Mouse (Mus musculus) thymus, adult 18-20 months (tissue): Measurements from ENCODE around the gene Trim65.
A peak's percentile ranks its signal among the peaks of the same experiment; 100 is the strongest.
"Not testable (repeated sequence)": the region's sequence is repeated elsewhere in the genome, so short reads cannot be mapped to it uniquely, and the experiment has no call there.

Experiments
- DNase-seq, 2 experiments: peaks; one replicate each; pipeline ENCODE4 v3.0.0; 2022; ENCODE audit warnings: mixed read lengths in 2 of 2

Gene Trim65

DNA sequence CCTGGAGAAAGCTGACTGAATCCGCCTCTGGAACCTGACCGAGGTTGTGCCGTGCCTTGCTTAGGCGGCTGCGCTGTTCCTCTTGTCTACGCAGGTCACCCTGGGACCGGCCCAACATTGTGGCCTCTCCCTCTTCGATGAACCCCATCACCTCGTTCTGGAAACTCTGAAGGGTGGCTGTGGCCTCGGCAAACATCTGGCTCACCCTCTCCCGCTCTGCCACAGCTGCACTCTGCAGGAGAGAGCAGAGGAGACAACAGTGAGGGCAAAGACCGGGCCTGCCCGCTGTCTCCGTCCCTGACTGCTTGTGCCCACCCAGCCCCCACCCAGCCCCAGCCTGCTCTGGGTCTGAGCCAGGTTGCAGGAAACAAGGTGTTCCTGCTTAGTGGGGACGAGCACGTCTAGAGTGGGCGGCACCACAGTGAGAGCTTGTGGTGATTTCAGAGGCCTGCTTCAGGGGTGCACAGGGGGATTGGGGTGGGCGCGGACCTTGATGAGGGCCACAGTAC, 23.1 kb downstream of the Trim65 start:
- DNase-seq = no peak

DNA sequence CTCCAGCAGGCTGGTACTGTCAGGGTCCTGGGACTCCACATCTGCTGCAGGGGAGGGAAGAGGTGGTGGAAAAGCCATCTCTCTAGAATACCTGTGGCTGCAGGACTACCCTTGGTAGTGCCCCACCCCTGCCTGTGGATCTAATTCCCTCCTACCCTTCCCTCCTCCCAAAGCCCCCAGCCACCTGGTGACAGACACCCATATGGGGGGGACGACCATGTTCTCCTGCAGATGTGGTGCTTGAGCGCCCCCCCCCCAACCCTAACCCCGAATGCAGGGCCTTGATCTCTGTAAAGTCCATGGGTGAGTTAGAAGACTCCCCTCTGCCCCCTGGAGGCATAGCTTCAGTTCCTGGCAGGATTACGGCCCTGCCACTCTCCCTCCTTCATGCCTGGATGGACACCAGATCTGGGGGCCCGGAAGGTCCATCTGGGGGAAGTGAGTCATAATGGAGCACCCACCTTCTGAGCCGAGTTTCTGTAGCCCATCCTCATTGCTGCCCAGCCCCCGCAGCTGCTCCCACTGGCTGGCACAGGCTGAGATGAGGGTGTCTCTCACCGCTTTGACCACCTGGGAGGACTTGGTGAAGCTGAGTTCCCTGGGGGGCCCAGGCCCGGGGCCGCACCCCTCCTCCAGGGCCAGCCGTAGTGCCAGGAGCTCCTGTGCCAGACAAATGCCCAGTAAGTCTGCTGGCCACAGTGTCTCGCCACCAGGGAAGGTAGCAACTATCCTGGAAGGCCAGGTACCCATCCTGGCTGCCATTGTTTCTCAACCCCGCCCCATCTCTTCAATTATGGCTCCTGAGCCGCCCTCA, 23.8 kb downstream of the Trim65 start:
- DNase-seq = no peak

DNA sequence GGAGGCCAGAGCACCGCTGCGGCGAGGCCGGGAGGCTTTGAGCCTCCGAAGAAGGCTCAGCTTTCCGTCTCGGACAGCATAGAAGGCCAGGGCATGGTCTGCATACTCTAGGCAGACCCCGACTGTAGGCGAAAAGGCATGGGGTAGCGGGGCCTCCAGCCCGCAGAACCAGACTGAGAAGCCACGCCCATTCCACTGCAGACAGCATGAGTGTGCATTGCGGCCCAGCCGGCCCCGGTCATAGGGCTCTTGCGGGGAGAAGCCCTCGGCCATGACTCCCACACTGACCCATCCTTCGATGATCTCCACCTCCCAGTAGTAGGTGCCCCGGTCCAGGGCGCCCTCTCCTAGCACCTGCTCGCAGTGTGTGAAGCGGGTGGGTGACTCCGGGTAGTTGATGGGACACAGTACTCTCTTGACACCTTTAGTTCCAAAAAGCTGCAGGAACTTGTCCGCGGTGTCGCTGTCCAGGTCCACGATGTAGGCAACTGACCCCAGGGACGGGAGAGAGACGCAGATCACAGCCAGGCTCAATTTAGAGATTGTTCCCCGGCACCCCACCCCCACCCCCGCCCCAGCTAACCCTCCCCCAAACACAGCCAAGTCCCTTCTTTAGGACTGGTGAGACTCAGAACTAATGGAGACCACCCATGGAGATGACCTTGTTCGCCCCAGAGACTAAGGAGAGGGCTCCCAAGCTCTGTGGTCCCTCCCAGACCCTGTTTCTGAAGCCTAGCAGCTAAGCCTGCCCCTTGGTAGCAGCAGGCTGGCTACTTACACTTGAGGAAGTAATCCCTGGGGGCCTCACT, 24.6 kb downstream of the Trim65 start:
- no peak for DNase-seq

DNA sequence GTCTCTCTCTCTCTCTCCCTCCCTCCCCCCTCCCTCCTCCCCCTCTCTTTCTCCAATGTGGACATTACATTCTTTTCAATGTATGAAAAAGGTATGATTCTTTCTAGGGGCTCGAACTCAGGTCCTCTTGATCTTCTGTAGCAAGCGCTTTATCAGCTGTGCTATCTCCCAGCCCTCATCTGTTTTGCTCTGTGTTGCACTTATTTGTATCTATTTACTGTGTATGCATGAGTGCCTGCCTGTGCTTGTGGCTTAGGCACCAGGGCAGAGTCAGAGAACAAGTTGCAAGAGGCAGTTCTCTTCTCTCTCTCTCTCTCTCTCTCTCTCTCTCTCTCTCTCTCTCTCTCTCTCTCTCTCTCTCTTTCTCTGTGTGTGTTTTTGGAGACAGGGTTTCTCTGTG, 25.9 kb downstream of the Trim65 start:
- no peak for DNase-seq

DNA sequence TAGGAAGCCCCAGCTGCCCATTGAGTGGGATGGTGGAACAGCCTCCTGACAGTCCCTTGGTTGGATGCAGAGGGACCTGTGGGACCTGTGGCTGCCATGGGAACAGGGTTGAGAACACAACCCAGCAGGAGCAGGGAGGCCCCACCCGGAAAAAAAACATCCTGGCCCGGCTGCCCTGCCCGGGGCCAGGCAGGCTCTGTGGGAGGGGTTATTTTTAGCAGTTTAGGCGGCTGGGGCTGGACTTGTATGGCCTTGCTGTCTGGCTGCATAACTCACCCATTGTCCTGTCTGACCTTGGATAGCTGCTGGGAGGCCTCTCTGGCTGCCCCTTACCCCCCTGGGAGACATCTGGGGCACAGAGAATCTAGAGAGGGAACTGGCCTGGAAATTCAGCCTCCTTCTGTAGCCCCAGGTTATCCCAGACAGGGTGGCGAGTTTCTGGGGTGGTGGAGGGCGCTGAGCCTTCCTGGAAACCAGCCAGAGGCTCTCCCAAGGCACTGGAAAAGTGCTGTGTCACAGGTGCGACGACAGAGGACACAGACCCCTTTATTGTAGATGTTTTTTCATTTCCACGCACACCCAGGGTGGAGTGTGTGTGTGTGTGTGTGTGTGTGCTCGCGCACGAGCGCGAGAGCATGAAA, 26.8 kb downstream of the Trim65 start:
- no peak for DNase-seq

DNA sequence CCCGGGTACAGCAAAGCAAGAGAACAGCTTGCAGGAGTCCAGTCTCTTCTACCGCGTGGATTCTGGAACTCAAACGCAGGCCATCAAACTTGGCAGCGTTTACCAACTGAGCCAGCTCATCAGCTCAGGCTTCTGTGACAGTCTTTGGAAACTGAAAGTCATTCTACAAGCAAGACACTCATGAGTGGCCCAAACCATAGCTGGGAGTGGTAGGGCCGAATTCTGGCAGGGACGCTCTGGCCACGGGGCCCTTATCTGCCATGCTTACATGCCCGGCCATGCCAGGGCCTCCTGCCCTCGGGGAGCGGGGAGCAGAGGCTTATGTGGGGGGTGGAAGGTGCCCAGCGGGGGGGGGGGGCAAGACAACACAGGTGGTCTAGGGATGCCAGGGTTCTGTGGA, 27.4 kb downstream of the Trim65 start:
- DNase-seq = no peak

DNA sequence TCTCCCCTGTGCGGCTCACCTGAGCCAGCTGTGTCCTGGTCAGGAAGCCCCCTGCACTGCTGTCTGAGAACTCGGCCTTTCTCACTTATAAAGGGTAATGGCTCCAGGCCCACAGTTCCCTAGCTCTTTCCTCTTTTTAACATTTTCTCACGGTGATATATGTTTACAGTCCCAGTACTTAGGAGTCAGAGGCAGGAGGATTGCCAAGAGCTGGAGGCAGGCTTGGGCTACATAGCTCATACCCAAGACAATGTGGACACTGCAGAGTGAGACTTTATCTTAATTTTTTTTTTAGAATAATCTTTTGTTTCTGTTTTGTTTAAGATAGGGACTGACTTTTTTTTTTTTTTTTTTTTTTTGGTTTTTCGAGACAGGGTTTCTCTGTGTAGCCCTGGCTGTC, 28.5 kb downstream of the Trim65 start:
- no peak for DNase-seq

DNA sequence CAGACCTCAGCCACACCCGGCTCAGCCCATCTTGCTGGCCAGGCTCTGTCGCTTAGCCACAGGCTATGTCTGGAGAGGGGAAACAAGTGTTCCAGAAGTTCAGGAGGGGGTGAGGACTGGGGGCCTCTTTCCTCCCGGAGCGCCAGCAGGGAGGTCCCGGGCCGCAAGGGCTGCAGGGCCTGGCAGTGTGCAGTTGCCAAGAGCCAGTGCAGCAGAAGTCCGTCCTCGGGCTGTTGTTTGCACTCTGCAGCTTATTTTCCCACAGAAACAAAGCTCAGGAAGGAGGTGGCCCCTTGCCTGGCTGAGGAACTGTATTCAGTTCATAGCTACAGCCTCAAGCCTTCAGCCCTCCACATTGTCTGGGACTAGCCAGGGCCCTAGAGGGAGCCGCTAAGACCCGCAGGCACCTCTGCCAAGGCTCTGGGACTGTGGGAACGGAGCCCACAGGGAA, 29.0 kb downstream of the Trim65 start:
- DNase-seq = no peak

DNA sequence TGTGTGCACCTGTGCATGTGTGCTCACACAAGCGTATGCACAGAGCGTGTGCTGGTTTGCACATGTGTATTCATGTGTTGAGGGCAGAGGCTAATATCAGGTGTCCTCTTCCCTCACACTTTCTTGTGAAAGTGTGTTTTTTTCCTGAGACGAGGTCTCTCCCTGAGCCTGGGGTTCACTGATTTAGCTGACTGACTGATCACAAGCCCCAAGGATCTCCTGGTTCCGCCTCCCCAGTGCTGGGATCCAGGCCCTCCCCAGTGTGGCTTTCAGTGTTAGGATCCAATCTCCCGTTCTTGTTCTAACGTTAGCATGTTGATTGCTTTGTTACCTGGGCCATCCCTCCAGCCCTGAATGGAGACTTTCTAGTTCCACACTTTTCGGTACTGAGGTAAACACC, 30.1 kb downstream of the Trim65 start:
- no peak for DNase-seq

DNA sequence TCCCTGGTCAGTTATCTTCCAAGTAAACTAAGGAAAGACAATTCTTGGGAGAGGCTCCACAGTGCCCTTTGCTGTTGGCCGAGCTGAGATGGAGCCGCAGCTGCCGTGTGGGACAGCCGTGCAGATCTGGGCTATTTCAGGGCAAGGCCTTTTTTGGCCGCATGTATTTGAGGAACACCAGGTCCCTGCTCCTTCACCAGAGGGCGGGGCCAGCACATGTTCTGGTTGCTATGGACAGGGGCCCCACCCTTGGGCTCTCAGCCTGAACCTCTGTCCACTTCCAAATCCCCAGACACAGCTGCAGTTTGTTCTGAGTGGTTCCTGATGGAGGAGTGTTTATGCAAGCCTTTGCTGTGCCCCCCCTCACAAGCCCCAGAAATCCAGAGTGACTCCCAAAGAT, 30.5 kb downstream of the Trim65 start:
- no peak for DNase-seq

DNA sequence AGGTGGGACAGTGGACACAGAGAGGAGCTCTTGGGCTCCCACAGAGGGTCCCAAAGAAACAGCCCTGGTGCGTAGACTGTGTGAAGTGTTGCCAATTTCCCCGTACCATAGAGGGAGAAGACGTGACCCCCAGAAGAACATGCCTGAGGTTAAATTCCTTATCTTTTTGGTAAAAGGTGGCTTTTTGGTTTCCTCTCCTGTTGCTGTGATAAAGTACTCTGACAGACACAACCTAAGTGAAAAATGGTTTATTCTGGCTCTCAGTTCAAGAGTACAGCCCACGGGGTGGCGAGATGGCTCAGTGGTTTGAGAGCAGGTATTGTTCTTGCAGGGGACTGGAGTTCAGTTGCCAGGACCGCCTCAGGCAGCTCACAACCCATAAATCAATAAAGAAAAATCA, 31.5 kb downstream of the Trim65 start:
- DNase-seq = no peak

DNA sequence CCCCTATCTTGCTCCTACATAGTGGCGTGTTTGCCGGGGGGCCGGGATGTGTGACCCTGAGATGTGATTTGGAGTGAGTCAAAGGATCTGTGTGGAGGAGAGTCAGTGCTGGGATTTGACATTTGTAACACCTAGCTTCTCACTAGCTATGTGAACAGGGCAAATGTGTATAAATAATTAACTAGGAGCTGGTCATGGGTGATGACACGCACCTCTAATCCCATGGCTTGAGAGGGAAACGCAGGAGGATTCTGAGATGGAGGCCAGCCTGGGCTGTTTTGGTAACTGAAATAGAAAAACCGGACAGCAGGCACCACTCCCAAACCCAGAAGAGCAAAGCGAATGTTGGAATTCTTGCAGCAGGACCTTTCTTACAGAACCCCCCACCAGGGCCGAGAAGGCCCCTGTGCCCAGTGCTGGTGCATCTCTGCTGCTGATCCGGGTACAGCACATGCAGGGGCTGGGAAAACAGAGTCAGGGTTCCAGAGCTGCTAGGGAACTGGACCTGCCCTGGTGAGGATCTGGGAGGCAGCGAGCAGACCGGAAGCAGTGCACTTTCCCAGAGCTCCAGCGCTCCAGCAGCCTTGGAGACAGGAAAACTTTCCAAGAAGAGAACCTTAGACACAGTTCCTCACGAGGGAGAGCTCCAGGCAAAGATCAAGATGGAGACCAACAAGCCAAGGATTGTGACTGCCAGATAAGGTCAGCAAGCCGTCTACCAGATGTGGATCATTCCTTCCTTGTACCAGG, 32.0 kb downstream of the Trim65 start:
- no peak for DNase-seq

DNA sequence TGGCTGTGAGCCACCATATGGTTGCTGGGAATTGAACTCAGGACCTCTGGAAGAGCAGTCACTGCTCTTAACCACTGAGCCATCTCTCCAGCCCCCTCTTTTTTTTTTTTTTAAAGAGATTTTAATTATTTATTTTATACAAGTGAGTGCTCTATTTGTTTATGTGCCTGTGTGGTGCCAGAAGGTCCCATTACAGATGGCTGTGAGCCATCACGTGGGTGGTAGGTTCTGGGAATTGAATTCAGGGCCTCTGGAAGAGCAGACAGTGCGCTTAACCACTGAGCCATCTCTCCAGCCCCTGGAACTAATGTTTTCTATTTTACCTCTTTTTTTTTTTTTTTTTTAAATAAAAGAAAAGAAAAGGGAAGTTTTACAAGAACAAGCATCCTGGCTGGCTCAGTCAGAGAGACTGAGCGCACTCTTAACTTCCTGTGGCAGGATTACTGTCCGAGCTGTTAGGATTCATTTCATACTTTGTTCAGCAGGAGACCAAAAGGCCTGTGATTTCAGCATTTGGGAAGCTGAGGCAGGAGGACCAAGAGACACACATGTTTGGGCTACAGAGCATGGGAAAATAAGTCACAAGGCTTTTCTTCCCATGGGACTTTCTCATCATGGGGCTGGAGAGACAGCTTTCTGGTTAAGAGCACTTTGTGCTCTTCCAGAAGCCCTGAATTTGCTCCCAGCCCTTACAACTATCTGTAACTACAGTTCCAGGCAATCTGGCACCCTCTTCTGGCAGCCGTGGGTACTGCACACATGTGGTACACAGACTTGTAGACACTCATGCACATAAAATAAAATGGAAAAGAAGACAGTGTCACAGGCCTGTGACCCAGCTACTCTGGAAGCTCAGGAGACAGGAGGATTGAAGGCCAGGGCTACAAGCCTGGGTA, 34.5 kb downstream of the Trim65 start:
- no peak for DNase-seq

DNA sequence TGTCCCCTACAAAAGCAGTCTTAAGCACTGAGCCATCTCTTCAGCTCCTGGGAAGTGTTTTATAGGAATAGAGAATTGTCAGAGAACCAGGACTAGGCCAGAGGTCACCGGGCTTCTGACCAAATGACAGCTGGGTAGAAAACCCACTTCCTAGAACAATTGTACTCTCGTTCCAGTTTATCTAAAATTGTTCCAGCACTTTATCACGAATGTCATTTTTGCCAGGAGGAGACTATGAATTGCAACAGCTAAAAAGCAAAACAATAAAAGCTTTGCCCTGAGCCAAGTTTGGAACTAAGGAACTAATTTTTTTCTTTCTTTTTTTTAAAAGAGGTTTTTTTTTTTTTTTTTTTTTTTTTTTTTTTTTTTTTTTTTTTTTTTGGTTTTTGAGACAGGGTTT, 35.4 kb downstream of the Trim65 start:
- no peak for DNase-seq

DNA sequence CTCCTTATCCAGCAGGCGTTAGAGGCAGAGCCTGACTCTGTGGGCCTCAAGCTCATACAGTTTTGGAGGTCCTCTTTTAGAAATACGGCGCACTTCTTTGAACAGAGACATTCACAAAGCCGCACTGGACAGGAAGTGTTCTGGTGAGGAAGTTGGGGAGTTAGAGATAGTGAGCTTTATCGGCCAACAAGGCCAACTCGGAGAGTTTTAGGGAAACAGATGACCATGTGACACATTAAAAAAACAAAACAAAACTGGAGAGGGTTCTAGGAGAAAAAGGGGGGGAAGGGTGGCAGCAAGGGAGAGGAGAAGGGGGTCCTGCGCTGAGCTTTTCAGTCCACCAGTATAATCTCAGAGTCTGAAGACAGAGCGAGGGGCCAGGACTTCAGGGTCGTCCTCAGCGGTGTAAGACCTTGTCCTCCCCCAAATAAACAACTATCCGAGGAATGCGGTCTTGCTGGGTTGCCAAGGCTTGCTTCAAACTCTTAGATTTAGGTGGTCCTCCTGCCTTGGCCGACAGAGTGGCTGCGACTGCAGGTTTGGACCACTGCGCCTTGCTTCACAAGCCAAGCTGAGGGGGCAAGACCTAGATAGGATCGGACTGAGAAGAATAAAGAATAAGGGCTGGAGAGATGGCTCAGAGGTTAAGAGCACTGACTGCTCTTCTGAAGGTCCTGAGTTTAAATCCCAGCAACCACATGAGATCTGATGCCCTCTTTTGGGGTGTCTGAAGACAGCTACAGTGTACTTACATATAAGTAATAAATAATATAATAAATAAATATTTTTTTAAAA, 37.0 kb downstream of the Trim65 start:
- no peak for DNase-seq

DNA sequence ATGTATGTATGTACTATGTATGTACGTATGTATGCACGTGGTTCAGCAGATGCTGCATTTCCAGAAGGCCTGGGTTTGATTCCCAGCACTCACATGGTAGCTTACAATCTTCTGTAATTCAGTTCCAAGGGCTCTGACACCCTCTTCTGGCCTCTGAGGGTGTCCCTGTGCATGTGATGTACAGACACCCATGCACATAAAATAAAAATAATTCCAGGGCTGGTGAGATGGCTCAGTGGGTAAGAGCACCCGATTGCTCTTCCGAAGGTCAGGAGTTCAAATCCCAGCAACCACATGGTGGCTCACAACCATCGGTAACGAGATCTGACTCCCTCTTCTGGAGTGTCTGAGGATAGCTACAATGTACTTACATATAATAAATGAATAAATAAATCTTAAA, 38.0 kb downstream of the Trim65 start:
- DNase-seq = not testable (repeated sequence)

DNA sequence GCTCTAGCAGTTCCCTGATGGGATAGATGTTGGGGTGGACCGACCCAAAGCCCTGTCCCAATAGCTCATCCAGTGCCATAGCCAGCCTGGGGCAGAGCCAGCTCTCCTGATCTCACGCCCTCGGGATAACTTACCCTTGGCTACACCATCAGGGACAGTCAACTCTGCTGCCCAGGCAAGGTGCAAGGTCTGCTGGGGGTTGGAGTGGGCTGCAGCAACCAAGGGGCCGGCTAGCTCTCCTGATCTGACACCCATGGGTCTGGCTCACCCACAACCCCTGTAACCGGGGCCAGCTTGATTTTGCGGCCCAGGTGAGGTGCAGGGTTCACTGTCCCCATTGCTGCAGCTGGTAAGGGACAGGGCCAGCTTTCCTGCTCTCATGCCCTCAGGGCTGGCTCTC, 39.3 kb downstream of the Trim65 start:
- DNase-seq = peak in 1 of 2 experiments; percentile 1

DNA sequence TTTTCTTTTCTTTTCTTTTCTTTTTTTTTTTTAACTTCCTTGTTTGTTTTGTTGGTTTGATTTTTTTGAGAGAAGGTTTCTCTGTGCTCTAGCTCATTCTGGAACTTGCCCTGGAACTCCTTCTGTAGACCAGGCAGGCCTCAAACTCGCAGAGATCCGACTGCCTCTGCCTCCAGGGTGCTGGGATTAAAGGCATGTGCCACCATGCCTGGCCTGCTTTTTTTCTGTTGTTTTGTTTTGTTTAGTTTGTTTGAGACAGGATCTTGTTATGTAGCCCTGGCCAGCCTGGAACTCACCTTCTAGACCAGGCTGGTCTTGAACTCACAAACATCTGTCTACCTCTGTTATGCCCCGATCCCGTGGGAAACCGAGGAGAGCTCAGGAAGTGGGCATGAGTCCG, 41.4 kb downstream of the Trim65 start:
- DNase-seq = peak in 1 of 2 experiments; percentile 2

DNA sequence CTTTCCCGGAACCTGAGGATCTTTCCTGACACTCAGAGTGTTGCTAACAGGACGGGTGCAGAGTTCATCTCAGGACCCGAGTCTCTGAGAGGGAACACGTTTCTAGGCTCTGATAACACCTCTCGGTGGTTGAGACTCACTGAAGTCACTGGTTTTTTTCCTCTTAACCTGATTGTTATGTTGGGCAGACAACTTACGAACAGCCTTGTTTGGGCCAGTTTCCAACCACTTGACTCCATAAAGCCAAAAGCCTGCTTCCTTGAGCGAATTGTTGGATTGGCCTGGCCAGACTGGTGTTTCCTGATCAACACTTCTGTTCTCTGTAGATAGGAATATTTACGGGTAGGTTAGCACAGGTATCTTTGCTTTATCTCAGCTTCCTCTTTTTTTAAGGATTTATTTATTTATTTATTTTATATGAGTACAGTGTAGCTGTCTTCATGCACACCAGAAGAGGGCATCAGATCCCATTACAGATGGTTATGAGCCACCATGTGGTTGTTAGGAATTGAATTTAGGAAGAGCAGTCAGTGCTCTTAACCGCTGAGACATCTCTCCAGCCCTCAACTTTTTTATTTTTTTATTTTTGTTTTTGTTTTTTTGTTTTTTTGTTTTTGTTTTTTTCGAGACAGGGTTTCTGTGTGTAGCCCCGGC, 42.1 kb downstream of the Trim65 start:
- peak in 1 of 2 experiments; percentile 1 for DNase-seq

DNA sequence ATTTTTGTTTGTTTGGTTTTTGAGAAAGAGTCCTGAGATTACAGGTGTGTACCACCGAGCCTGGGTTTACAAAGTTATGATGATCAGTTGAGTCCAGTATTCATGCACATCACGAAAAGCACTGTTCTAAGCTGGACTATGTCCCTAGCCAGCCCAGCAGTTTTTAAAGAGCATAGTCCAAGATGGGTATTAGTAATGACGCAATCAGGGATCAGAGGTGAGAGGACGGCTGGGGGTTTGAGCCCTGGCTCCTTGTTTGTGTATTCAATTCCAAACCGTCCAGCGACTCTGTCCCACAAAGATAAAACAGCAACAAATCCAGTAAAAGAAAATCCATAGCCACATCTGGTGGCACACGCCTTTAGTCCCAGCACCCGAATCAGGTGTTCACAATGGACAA, 42.7 kb downstream of the Trim65 start:
- no peak for DNase-seq
